Comparison of ENCODE assay signal across 22 mouse cellular contexts in the genomic region with DNA sequence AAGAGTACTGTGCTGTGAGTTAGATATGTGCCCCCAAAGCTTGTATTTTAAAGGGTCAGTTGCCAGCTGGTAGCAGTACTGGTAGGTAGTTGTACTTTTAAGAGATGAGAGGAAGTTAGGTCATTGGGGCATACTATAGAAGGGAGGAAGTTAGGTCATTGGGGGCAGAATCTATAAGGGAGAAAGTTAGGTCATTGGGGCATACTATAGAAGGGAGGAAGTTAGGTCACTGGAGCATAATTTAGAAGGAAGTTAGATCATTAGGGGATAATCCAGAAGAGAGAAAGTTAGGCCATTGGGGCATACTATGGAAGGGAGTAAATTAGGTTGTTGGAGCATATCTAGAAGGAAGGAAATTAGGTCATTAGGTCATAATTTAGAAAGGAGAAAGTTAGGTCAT.
DNase-seq lines count a peak whose midpoint lies in the region; ATAC-seq lines count a peak whose summit lies in the region.
"Had no signal": no experiment of that assay in that cellular context is flagged by ENCODE, and none has a peak within 500 bp of the region (broad histone marks: within the 10 kb centered on the region; RNA-seq: fewer than 3 reads in every experiment).

No protein-coding gene starts in this region.

- peak; percentile 53 for ATAC-seq in megakaryocyte, adult 5-6 weeks (ENCODE audit: poor library complexity, severe bottlenecking)
- ATAC-seq in neutrophil, adult 5-6 weeks (ENCODE audit: extremely low read depth, insufficient number of reproducible peaks, low FRiP score, poor library complexity, severe bottlenecking): peak; percentile 54; the same call in 1 of the 2 replicates
- ATAC-seq in midbrain, embryonic 13.5 days: no peak
- ATAC-seq: forebrain, embryonic 14.5 days; forebrain, embryonic 16.5 days had no signal

- no peak overlapping the region for H3K9ac ChIP-seq in midbrain, embryonic 13.5 days (replicated peaks)
- H3K9ac ChIP-seq: embryonic facial prominence, embryonic 13.5 days; embryonic facial prominence, embryonic 15.5 days; forebrain, embryonic 12.5 days had no signal

- H3K27ac ChIP-seq in hindbrain, embryonic 10.5 days: no peak overlapping the region
- no peak overlapping the region for H3K27ac ChIP-seq in midbrain, embryonic 13.5 days
- H3K27ac ChIP-seq in heart, embryonic 10.5 days: no peak overlapping the region
- H3K27ac ChIP-seq: embryonic facial prominence, embryonic 13.5 days; embryonic facial prominence, embryonic 15.5 days; forebrain, embryonic 10.5 days; forebrain, embryonic 12.5 days had no signal

- H3K4me1 ChIP-seq in hindbrain, embryonic 10.5 days (replicated peaks): 0 out of 2 replicates have a peak, but pooled peaks cover 6% of the 10 kb centered on the region
- no peaks in the 10 kb centered on the region for H3K4me1 ChIP-seq in midbrain, embryonic 13.5 days (replicated peaks)
- no peaks in the 10 kb centered on the region for H3K4me1 ChIP-seq in heart, embryonic 10.5 days
- H3K4me1 ChIP-seq: forebrain, embryonic 10.5 days; forebrain, embryonic 12.5 days had no signal

- H3K4me2 ChIP-seq in midbrain, embryonic 13.5 days (replicated peaks): no peak overlapping the region
- H3K4me2 ChIP-seq: embryonic facial prominence, embryonic 13.5 days; embryonic facial prominence, embryonic 15.5 days; forebrain, embryonic 12.5 days had no signal

- H3K9me3 ChIP-seq in hindbrain, embryonic 10.5 days: no peaks in the 10 kb centered on the region
- H3K9me3 ChIP-seq in midbrain, embryonic 13.5 days: 0 out of 2 replicates have a peak, but pooled peaks cover under 1% of the 10 kb centered on the region
- H3K9me3 ChIP-seq in heart, embryonic 10.5 days: no peaks in the 10 kb centered on the region
- H3K9me3 ChIP-seq: embryonic facial prominence, embryonic 13.5 days; embryonic facial prominence, embryonic 15.5 days; forebrain, embryonic 10.5 days had no signal

- H3K4me3 ChIP-seq in hindbrain, embryonic 10.5 days: no peak overlapping the region
- H3K4me3 ChIP-seq in midbrain, embryonic 13.5 days (replicated peaks): no peak overlapping the region
- H3K4me3 ChIP-seq in heart, embryonic 10.5 days: no peak overlapping the region
- H3K4me3 ChIP-seq: embryonic facial prominence, embryonic 13.5 days; embryonic facial prominence, embryonic 15.5 days; erythroblast, embryonic 14.5 days; forebrain, embryonic 10.5 days; forebrain, embryonic 12.5 days had no signal

- H3K27me3 ChIP-seq in hindbrain, embryonic 10.5 days (ENCODE audit: insufficient read depth, poor library complexity, severe bottlenecking): no peaks in the 10 kb centered on the region
- H3K27me3 ChIP-seq in midbrain, embryonic 13.5 days: no peaks in the 10 kb centered on the region
- H3K27me3 ChIP-seq in heart, embryonic 10.5 days (ENCODE audit: insufficient read depth, poor library complexity, severe bottlenecking): no peaks in the 10 kb centered on the region
- H3K27me3 ChIP-seq: embryonic facial prominence, embryonic 13.5 days; embryonic facial prominence, embryonic 15.5 days; forebrain, embryonic 12.5 days had no signal

- H3K36me3 ChIP-seq in hindbrain, embryonic 10.5 days: no peaks in the 10 kb centered on the region
- H3K36me3 ChIP-seq in midbrain, embryonic 13.5 days: no peaks in the 10 kb centered on the region
- no peaks in the 10 kb centered on the region for H3K36me3 ChIP-seq in heart, embryonic 10.5 days
- H3K36me3 ChIP-seq: embryonic facial prominence, embryonic 13.5 days; embryonic facial prominence, embryonic 15.5 days; forebrain, embryonic 10.5 days; forebrain, embryonic 12.5 days had no signal

- no peak for DNase-seq in hindbrain, embryonic 10.5 days (ENCODE audit: low spot score)
- DNase-seq in heart, embryonic 10.5 days (ENCODE audit: low spot score): no peak
- DNase-seq: adrenal gland, adult 2 months; adrenal gland, postnatal 10 days; adrenal gland, postnatal 25 days; cerebellum, adult 11 months; cerebellum, adult 18-20 months; cerebellum, adult 8-10 months; cerebellum, adult 9-11 months; cerebellum, postnatal 14 days; cerebellum, postnatal 36 days; embryo, embryonic 11 days had no signal
